Mouse (Mus musculus) neutrophil, adult 5-6 weeks (primary cell): Measurements from ENCODE around the gene S100a8. TPM values are rescaled to one million over a fixed set of nuclear protein-coding genes. Genes with fewer than 3 reads are reported as not detected.
A peak's percentile ranks its signal among the peaks of the same experiment; 100 is the strongest.

Source experiments
- ATAC-seq: fragments of 151-379, 151-347 bp; 2 replicates; pipeline ENCODE4 v1.8.0; 2017; ENCODE audit warnings: mild to moderate bottlenecking, moderate TSS enrichment; ENCODE audit not compliant: insufficient number of reproducible peaks, poor library complexity, low FRiP score, severe bottlenecking; ENCODE audit errors: extremely low read depth
- total RNA-seq: library from RNA; stranded (forward); fragments of 200-1000 nt; gene quantifications from 2 replicates; pipeline ENCODE4 v1.2.3, GENCODE M21; 2017

Gene S100a8
- total RNA-seq, result 8,742 and 9,143 TPM in 2 replicates

- ATAC-seq, result peak; percentile 77
These were observed at the start of gene S100a8 for GRCm38 (mm10) chr3:90668846-90669245. S100a8 (plus strand) TSS chr3:90668978.

GRCm38 (mm10) chr3:90621552-90621951 is 47.2 kb upstream of the S100a8 start:
- no peak for ATAC-seq

DNA sequence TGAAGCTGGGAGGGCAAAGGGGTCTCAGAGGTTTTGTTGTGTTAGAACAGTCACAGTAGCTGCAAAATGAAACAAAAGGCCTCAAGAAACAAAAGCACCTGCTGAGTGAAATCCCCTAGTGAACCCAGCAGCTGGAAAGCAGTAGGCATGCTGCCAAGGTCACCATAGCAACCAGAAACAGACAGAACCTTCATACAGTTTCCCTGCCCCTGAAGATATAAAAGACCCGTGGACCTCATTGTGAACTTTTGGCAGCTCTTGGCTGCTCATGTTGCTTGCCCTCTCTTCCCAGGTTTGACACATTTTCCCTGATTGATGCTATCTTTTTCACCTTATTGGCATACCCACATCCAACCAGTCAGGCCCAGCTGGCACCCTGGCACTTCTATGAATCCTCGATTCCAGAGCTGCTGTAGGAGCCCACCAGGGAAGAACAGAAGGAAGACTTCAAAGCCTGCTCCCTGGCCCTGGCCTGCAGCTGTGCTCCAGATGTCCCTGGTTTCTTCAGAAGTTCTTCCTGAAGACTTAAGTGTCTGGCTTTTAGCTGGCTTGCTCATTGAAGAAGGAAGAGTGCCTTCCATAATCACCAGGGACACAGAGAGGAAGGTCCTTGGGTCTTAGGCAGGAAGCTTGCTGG is 45.2 kb upstream of the S100a8 start:
- no peak for ATAC-seq

DNA sequence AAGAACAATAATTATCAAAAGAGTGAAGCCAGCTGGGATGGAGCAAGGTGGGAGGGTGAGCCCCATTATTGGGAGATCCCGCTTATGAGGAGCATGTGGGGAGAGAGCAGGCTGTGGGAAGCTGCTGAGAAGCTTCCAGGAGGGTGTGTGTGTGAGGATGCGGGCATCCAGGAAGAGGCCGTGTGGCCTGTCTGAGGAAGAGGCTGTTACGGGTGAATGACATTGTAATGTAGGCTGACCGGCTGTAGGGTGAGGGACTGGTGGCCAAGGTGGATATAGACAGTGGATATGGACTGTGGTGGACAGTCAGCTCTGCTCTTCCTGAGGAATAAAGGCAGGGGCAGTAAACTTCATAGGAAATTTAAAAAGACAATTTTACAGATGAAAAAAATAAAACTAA is 43.3 kb upstream of the S100a8 start:
- no peak for ATAC-seq

- no peak for ATAC-seq
These were observed 42.3 kb upstream of the S100a8 start for GRCm38 (mm10) chr3:90626266-90627021.

GRCm38 (mm10) chr3:90627366-90627765 is 41.4 kb upstream of the S100a8 start:
- no peak for ATAC-seq

DNA sequence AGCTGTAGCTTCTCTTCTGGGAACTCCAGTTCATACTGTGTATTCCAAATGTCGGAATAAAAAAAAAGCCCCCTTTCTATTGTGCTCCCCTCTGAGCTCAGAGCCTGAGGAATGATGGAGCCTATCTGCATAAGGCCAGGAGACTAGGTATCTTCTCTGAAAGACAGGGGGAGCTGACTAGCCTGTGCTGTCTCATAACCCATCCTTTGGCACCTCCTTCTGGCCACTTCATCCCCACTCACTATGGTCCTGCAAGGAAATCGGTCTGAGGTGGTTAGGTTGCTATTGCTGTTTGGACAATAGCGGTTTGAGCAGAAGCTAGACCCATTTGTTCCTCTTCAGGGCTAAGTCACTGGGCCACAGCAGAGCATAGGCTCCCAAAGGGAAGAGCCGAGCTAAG is 41.0 kb upstream of the S100a8 start:
- 0 out of 2 replicates have a peak, but pooled peaks have one; percentile 29 for ATAC-seq

DNA sequence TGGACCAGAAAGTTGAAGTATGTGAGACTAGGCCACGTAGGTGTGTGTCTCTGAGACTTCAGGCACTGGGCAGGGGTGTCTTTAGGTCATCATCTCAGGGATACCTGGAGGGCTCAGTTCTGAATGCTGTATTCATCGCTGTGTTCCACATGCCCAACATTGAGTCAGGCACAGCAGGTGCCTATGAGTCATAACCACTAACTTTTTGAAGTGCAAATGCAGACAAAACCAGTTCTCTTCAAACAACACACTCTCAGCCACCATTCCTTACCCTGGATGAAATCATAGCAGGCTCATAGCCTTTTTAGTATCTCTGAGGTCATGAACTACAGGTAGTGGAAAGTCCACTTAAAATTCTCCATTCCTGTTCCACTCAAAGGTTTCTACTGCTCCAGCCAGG is 39.5 kb upstream of the S100a8 start:
- no peak for ATAC-seq

DNA sequence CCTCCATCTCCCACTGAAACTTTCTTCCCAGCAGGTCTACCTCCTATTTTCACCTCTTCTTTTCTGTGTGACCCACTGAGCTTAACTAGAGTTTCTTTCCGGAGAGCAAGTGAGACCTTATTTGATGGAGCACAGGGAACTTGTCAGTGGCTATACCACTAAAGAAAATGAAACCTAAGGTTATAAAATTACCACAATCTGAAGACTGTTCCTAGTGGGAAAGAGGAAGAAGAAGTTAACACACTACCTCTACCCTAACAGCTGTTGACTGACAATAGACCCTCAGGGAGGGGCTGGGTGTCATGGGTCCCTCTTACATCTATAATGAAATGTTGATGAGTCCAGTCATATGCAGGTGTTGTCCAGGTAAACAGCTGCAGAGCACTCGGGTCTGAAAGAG is 36.8 kb upstream of the S100a8 start:
- no peak for ATAC-seq

GRCm38 (mm10) chr3:90638511-90639275 is 30.1 kb upstream of the S100a8 start:
- no peak for ATAC-seq

- peak; percentile 52; the same call in 1 of the 2 replicates for ATAC-seq
These were observed 29.1 kb upstream of the S100a8 start for GRCm38 (mm10) chr3:90639511-90640154.

- ATAC-seq, result no peak
These were observed 27.8 kb upstream of the S100a8 start for GRCm38 (mm10) chr3:90640981-90641380.

DNA sequence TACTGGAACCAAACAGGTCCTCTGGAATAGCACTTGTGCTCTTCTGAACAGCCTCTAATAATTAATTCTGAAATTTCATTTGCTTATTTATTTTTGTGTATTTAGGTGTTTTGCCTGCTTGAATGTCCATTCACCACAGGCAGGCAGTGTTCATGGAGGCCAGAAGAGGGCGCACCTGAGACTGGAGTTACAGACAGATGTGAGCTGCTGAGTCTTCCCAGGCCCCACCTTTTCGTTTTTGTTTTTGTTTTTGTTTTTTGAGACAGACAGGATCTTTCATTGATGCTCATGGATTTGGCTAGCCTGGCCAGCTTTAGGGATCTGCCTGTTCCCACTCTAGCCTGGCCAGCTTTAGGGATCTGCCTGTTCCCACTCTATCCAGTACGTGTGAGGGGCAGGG is 24.6 kb upstream of the S100a8 start:
- no peak for ATAC-seq

GRCm38 (mm10) chr3:90647291-90647690 is 21.5 kb upstream of the S100a8 start:
- no peak for ATAC-seq

- no peak for ATAC-seq
These were observed 19.8 kb upstream of the S100a8 start for GRCm38 (mm10) chr3:90648981-90649380.

GRCm38 (mm10) chr3:90649832-90650231 is 18.9 kb upstream of the S100a8 start:
- no peak for ATAC-seq

DNA sequence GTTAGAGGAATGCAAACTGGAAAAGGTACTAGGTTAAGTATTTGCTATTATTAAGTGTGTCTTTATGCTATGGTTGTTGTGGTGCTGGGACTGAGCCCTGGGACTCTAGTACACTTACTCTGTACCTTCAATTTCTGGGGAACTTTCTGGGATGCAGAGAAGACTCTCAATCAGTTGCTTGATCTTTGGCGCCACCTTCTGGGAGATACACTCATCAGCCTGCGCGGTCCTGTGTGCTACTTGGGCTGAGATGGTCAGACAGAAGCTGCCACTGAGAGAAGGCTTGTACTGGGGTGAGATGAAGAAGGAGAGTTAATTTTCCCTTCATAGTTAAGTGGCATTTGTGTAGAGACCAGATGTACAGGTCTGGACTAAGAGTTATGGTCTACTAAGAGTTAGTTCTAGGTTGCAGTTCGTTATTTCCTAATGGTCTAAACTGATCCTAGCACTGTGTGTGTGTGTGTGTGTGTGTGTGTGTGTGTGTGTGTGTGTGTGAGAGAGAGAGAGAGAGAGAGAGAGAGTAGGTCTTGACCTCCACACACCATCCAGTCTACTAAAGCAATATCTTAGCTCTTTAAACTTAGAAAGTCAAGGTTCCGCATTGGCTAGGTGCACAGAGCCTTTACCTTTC is 15.8 kb upstream of the S100a8 start:
- peak; percentile 53; the same call in 1 of the 2 replicates for ATAC-seq

DNA sequence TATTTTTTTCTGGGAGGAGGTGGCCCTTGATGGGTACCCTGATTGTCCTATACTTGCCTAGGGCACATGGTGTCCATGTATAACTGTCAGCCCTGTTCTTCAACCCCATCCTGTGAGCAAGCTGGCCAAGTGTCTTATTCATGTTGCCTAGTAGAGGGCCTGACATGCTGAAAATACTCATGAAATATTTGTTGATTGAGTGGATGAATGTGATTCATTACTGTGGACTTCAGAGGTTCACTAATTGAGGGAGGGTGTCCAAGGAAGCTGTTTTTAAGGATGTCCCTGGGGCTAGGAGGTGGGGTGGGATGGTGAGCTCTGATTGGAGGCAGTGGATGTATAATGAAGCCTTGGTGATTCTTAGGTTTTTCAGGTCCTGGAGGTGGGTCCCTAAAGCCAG is 15.1 kb upstream of the S100a8 start, which contains the start of gene S100a7a:
S100a7a (plus strand) TSS at position 301 of the 400 bp plus-strand sequence.
- ATAC-seq, result no peak

DNA sequence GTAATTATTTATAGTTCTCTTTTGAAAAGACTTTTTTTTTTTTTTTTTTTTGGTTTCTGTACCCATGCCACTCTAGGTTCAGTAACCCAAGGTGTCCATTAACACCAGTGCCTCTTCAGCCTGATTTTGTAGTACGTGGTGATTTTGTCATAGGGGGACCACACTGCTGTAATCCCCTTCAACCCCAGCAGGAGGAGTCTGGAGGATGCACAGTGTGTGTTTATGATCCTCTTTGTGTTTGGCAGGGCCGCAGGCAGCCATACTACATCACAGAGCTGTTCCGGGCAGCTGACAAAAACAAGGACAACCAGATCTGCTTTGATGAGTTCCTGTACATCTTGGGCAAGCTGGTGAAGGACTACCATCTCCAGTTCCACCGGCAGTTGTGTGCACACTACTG is 11.4 kb upstream of the S100a8 start:
- ATAC-seq, result peak; percentile 74
